Mouse (Mus musculus) stomach, postnatal 0 days (tissue): ENCODE measurements around the gene Hoxa13. TPM values are rescaled to one million over a fixed set of nuclear protein-coding genes. Genes with fewer than 3 reads are reported as not detected.

Experiments
- ATAC-seq: fragments of 200-750 bp; cut with Nextera tagmentation; 2 replicates; pipeline ENCODE4 v1.8.0; 2017; ENCODE audit not compliant: low FRiP score, low TSS enrichment
- DNase-seq: peaks from one replicate; pipeline ENCODE4 v3.0.0-alpha.2; 2016; ENCODE audit warnings: low spot score
- H3K27ac ChIP-seq: fragments of 300-500 bp; sonication (generic); replicated peaks from 2 replicates; pipeline ENCODE4 v1.5.1; 2014; ENCODE audit warnings: mild to moderate bottlenecking, control low read depth
- H3K27me3 ChIP-seq: fragments of 300-500 bp; sonication (generic); 2 replicates; pipeline ENCODE4 v1.6.1; 2014; ENCODE audit warnings: low read length; ENCODE audit not compliant: control insufficient read depth, insufficient read depth
- H3K36me3 ChIP-seq: fragments of 300-500 bp; sonication (generic); 2 replicates; pipeline ENCODE4 v1.6.1; 2014; ENCODE audit warnings: low read length, mixed read lengths; ENCODE audit not compliant: control insufficient read depth, insufficient read depth
- H3K4me1 ChIP-seq: fragments of 300-500 bp; sonication (generic); replicated peaks from 2 replicates; pipeline ENCODE4 v1.6.1; 2014; ENCODE audit warnings: antibody characterized with exemption; ENCODE audit not compliant: control insufficient read depth, insufficient read depth
- H3K4me2 ChIP-seq: fragments of 300-500 bp; sonication (generic); replicated peaks from 2 replicates; pipeline ENCODE4 v1.6.1; 2014; ENCODE audit warnings: low read depth, mild to moderate bottlenecking, control low read depth, moderate library complexity
- H3K4me3 ChIP-seq: fragments of 300-500 bp; sonication (generic); 2 replicates; pipeline ENCODE4 v1.5.1; 2014; ENCODE audit warnings: low read depth, low read length, control low read depth
- H3K9ac ChIP-seq: fragments of 300-500 bp; sonication (generic); 2 replicates; pipeline ENCODE4 v1.6.1; 2014; ENCODE audit warnings: mild to moderate bottlenecking, low read length, control low read depth, mixed read lengths
- H3K9me3 ChIP-seq: fragments of 300-500 bp; sonication (generic); 2 replicates; pipeline ENCODE4 v1.6.1; 2016; ENCODE audit warnings: low read length; ENCODE audit not compliant: control insufficient read depth
- CTCF ChIP-seq: IDR thresholded peaks from 2 replicates; pipeline ENCODE4 v1.5.1; 2016; ENCODE audit warnings: antibody characterized with exemption, low read depth, mild to moderate bottlenecking, moderate library complexity
- EP300 ChIP-seq: optimal IDR thresholded peaks from 2 replicates; pipeline ENCODE3; 2016; ENCODE audit warnings: antibody characterized with exemption
- WGBS: fragments of 180-500 bp; shearing (Covaris S2); extraction: QIAGEN DNeasy Blood & Tissue Kit; methylation state at CpG from one replicate; pipeline ENCODE4 v1.1.7; 2014; 5-methylcytosine and 5-hydroxymethylcytosine counted together
- polyA plus RNA-seq: library from polyadenylated mRNA; unstranded; fragments of >200 nt; fragmentation: Nextera tagmentation; extraction: Ambion mirVana; gene quantifications from 2 replicates; pipeline ENCODE4 v1.2.1, GENCODE M21; 2015

Hoxa13 gene
- polyA plus RNA-seq, 1 experiment from 2014 or later: not detected

DNA sequence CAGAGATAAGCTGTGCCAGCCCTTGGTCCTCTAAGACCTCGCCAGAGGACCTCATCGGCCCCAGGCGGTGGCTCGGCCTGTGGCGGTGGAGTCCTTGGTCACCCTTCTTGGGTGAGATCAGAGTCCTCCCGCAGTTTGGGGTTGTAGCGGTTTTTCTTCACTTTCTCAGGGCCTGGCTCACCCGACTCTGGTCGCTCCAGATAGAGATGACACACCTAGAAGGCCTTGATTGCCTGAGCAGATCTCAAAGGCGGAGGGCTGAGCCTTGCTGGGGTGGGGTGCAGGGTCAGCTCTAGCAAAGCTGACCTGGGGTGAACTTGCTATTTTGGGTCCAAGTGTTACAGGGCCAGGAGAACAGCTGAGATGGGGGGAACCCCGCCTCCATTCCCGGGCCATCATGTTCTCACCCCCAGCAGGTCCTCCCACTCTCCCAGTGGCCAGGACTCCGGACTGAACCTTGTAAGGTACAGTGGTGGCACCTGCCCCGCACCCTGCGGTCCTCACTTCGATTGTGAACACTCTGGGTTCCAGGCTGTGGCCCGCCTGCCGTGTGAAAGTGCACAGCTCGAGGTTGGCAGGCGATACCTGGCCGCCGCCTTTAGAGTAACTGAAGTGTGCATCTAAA lies 13.1 kb upstream of the Hoxa13 start:
- TF ChIP-seq CTCF: no peak
- no peak for TF ChIP-seq EP300

GRCm38 (mm10) chr6:52272766-52273655 lies 12.3 kb upstream of the Hoxa13 start:
- H3K4me3 ChIP-seq: no peak overlapping the region
- peaks cover 49% of the 10 kb centered on the region for H3K27me3 ChIP-seq
- H3K9ac ChIP-seq: no peak overlapping the region
- H3K9me3 ChIP-seq: no peaks in the 10 kb centered on the region
- ATAC-seq (no peak), DNase-seq (no peak)
- WGBS: 21% methylated on average over 21 of the region's 22 CpGs
- no peak overlapping the region for H3K4me2 ChIP-seq
- no peaks in the 10 kb centered on the region for H3K36me3 ChIP-seq
- TF ChIP-seq EP300 (no peak), CTCF (no peak)
- H3K27ac ChIP-seq: no peak overlapping the region
- no peaks in the 10 kb centered on the region for H3K4me1 ChIP-seq

More for the DNA sequence above, 13.1 kb upstream of the Hoxa13 start:
- DNase-seq (no peak), ATAC-seq (no peak)
- no peaks in the 10 kb centered on the region for H3K9me3 ChIP-seq
- WGBS: 5% methylated on average over 22 of the region's 22 CpGs
- H3K27ac ChIP-seq: no peak overlapping the region
- H3K4me1 ChIP-seq: no peaks in the 10 kb centered on the region
- H3K27me3 ChIP-seq: peaks cover 42% of the 10 kb centered on the region
- H3K36me3 ChIP-seq: no peaks in the 10 kb centered on the region
- no peak overlapping the region for H3K4me3 ChIP-seq
- no peak overlapping the region for H3K4me2 ChIP-seq
- H3K9ac ChIP-seq: no peak overlapping the region

- WGBS: 11% methylated on average over 23 of the region's 23 CpGs
- DNase-seq: no peak
- no peaks in the 10 kb centered on the region for H3K4me1 ChIP-seq
- H3K4me3 ChIP-seq: no peak overlapping the region
- H3K36me3 ChIP-seq: no peaks in the 10 kb centered on the region
- H3K27ac ChIP-seq: no peak overlapping the region
- H3K4me2 ChIP-seq: no peak overlapping the region
- ATAC-seq: 0 out of 2 replicates have a peak, but pooled peaks have one; percentile 32
- H3K9me3 ChIP-seq: no peaks in the 10 kb centered on the region
- H3K9ac ChIP-seq: no peak overlapping the region
- peaks cover 52% of the 10 kb centered on the region for H3K27me3 ChIP-seq
- TF ChIP-seq EP300 (no peak), CTCF (peak; percentile 79)
Observed at GRCm38 (mm10) chr6:52270494-52271480, 10.1 kb upstream of the Hoxa13 start.

- H3K9ac ChIP-seq: no peak overlapping the region
- peaks cover 51% of the 10 kb centered on the region for H3K27me3 ChIP-seq
- no peak overlapping the region for H3K4me3 ChIP-seq
- no peaks in the 10 kb centered on the region for H3K9me3 ChIP-seq
- DNase-seq (no peak), ATAC-seq (no peak)
- H3K36me3 ChIP-seq: no peaks in the 10 kb centered on the region
- WGBS: 4% methylated on average over 3 of the region's 3 CpGs
- no peak overlapping the region for H3K27ac ChIP-seq
- H3K4me2 ChIP-seq: no peak overlapping the region
- TF ChIP-seq EP300: no peak
- no peak for TF ChIP-seq CTCF
- H3K4me1 ChIP-seq: no peaks in the 10 kb centered on the region
Observed at GRCm38 (mm10) chr6:52268756-52269155, 8.1 kb upstream of the Hoxa13 start.

DNA sequence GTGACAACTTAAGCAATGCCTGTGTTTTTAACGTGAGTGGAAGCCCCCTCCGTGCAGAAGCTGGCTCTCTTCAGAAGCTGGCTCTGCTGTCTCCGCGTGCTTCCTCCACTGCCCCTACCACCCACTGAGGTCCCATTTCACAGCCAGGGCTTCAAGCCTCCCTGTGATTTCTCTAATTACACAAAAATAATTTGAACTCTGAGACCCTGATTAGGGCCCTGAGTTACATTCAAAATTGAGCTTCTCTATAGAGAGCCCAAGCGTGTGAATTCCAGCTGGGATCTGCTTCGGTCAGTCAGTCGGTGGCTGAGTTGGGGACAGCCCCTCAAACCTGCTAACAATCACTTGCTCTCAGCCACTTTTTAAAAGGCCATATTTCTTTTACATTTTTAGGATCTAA lies 7.7 kb upstream of the Hoxa13 start:
- H3K4me3 ChIP-seq: no peak overlapping the region
- peaks cover 50% of the 10 kb centered on the region for H3K27me3 ChIP-seq
- H3K9ac ChIP-seq: no peak overlapping the region
- no peak overlapping the region for H3K4me2 ChIP-seq
- TF ChIP-seq CTCF: no peak
- TF ChIP-seq EP300: no peak
- no peaks in the 10 kb centered on the region for H3K4me1 ChIP-seq
- ATAC-seq (no peak), DNase-seq (no peak)
- no peaks in the 10 kb centered on the region for H3K9me3 ChIP-seq
- WGBS: 9% methylated on average over 7 of the region's 7 CpGs
- H3K36me3 ChIP-seq: no peaks in the 10 kb centered on the region
- no peak overlapping the region for H3K27ac ChIP-seq
